Mouse (Mus musculus) liver, adult 2 months (tissue): ENCODE measurements around the gene Shroom3.

Experiments
- CTCF ChIP-seq: fragments of 200-500 bp; IDR thresholded peaks from 2 replicates; pipeline ENCODE4 v1.5.1; 2011; ENCODE audit warnings: low read depth, low read length, control low read depth
- POLR2A ChIP-seq: fragments of 200-500 bp; IDR thresholded peaks from 2 replicates; pipeline ENCODE4 v1.6.1; 2011; ENCODE audit warnings: low read length, control low read depth; ENCODE audit not compliant: insufficient read depth; ENCODE audit errors: extremely low read depth

GRCm38 (mm10) chr5:92986651-92987610 lies 303.7 kb downstream of the Shroom3 start:
- TF ChIP-seq POLR2A (no peak), CTCF (no peak)
